Mouse (Mus musculus): ENCODE data around the gene Kcnmb3.

Kcnmb3 gene

GRCm38 (mm10) chr3:32492097-32493090 lies at the start of gene Kcnmb3:
Kcnmb3 (minus strand) TSS chr3:32492231.
- DNase-seq (ENCODE audit: low read depth, low spot score), result no peak

- no peak for DNase-seq (ENCODE audit: low read depth, low spot score)
Observed at GRCm38 (mm10) chr3:32538091-32538490, 46.1 kb upstream of the Kcnmb3 start.

GRCm38 (mm10) chr3:32537556-32537955 lies 45.5 kb upstream of the Kcnmb3 start:
- peak; percentile 85 for DNase-seq (ENCODE audit: low read depth, low spot score)

GRCm38 (mm10) chr3:32535692-32536091 lies 43.7 kb upstream of the Kcnmb3 start:
- DNase-seq (ENCODE audit: low read depth, low spot score), result no peak

GRCm38 (mm10) chr3:32530041-32530440 lies 38.0 kb upstream of the Kcnmb3 start:
- no peak for DNase-seq (ENCODE audit: low read depth, low spot score)

GRCm38 (mm10) chr3:32529303-32529898 lies 37.4 kb upstream of the Kcnmb3 start, which contains the start of gene Mfn1:
Mfn1 (plus strand) TSS chr3:32529465.
- peak; percentile 97 for DNase-seq (ENCODE audit: low read depth, low spot score)

- no peak for DNase-seq (ENCODE audit: low read depth, low spot score)
Observed at GRCm38 (mm10) chr3:32527181-32527580, 35.1 kb upstream of the Kcnmb3 start.

- no peak for DNase-seq (ENCODE audit: low read depth, low spot score)
Observed at GRCm38 (mm10) chr3:32513528-32513927, 21.5 kb upstream of the Kcnmb3 start.

GRCm38 (mm10) chr3:32512686-32513284 lies 20.8 kb upstream of the Kcnmb3 start:
- DNase-seq (ENCODE audit: low read depth, low spot score), result no peak

GRCm38 (mm10) chr3:32511191-32511550 lies 19.1 kb upstream of the Kcnmb3 start:
- DNase-seq (ENCODE audit: low read depth, low spot score), result peak; percentile 56

- peak; percentile 96 for DNase-seq (ENCODE audit: low read depth, low spot score)
Observed at GRCm38 (mm10) chr3:32510375-32511190, 18.6 kb upstream of the Kcnmb3 start.

GRCm38 (mm10) chr3:32509496-32510374 lies 17.7 kb upstream of the Kcnmb3 start, which contains the start of gene Zfp639:
Zfp639 (plus strand) TSS chr3:32510259.
- peak; percentile 48 for DNase-seq (ENCODE audit: low read depth, low spot score)

- peak; percentile 91 for DNase-seq (ENCODE audit: low read depth, low spot score)
Observed at GRCm38 (mm10) chr3:32508666-32509324, 16.8 kb upstream of the Kcnmb3 start.

GRCm38 (mm10) chr3:32506366-32507225 lies 14.6 kb upstream of the Kcnmb3 start:
- no peak for DNase-seq (ENCODE audit: low read depth, low spot score)

GRCm38 (mm10) chr3:32505841-32506240 lies 13.8 kb upstream of the Kcnmb3 start:
- no peak for DNase-seq (ENCODE audit: low read depth, low spot score)

GRCm38 (mm10) chr3:32500346-32500745 lies 8.3 kb upstream of the Kcnmb3 start:
- no peak for DNase-seq (ENCODE audit: low read depth, low spot score)

- DNase-seq (ENCODE audit: low read depth, low spot score), result peak; percentile 50
Observed at GRCm38 (mm10) chr3:32496711-32497070, 4.7 kb upstream of the Kcnmb3 start.

GRCm38 (mm10) chr3:32495856-32496710 lies 4.1 kb upstream of the Kcnmb3 start:
- DNase-seq (ENCODE audit: low read depth, low spot score), result no peak
